Mouse (Mus musculus) heart, embryonic 10.5 days (tissue): ENCODE results near the gene Chd2. TPM values are rescaled to one million over a fixed set of nuclear protein-coding genes. Genes with fewer than 3 reads are reported as not detected.
"Not testable (repeated sequence)": the region's sequence is repeated elsewhere in the genome, so short reads cannot be mapped to it uniquely, and the experiment has no call there.

Experiments used
- DNase-seq: peaks from one replicate; pipeline ENCODE4 v3.0.0-alpha.2; 2017; ENCODE audit warnings: low spot score
- H3K27ac ChIP-seq: fragments of 300-500 bp; sonication (generic); 2 replicates; pipeline ENCODE4 v1.5.1; 2016; ENCODE audit warnings: mild to moderate bottlenecking
- H3K27me3 ChIP-seq: fragments of 300-500 bp; sonication (generic); 2 replicates; pipeline ENCODE4 v1.6.1; 2016; ENCODE audit warnings: mild to moderate bottlenecking; ENCODE audit not compliant: poor library complexity, insufficient read depth, severe bottlenecking
- H3K36me3 ChIP-seq: fragments of 300-500 bp; sonication (generic); 2 replicates; pipeline ENCODE4 v1.6.1; 2016; ENCODE audit warnings: mild to moderate bottlenecking, moderate library complexity
- H3K4me1 ChIP-seq: fragments of 300-500 bp; sonication (generic); 2 replicates; pipeline ENCODE4 v1.6.1; 2016; ENCODE audit warnings: mild to moderate bottlenecking
- H3K4me3 ChIP-seq: fragments of 300-500 bp; sonication (generic); 2 replicates; pipeline ENCODE4 v1.5.1; 2016; ENCODE audit warnings: mild to moderate bottlenecking, moderate library complexity
- H3K9me3 ChIP-seq: fragments of 300-500 bp; sonication (generic); 2 replicates; pipeline ENCODE4 v1.6.1; 2016; ENCODE audit warnings: mild to moderate bottlenecking, moderate library complexity
- WGBS: fragments of 180-500 bp; shearing (Covaris S2); methylation state at CpG from one replicate; pipeline ENCODE4 v1.1.7; 2016; 5-methylcytosine and 5-hydroxymethylcytosine counted together
- polyA plus RNA-seq: library from polyadenylated mRNA; unstranded; fragments of >200 nt; fragmentation: Nextera tagmentation; extraction: Ambion mirVana; gene quantifications from 2 replicates; pipeline ENCODE4 v1.2.1, GENCODE M21; 2016

Chd2 gene
- polyA plus RNA-seq, 1 experiment from 2014 or later = 43.6 TPM

DNA sequence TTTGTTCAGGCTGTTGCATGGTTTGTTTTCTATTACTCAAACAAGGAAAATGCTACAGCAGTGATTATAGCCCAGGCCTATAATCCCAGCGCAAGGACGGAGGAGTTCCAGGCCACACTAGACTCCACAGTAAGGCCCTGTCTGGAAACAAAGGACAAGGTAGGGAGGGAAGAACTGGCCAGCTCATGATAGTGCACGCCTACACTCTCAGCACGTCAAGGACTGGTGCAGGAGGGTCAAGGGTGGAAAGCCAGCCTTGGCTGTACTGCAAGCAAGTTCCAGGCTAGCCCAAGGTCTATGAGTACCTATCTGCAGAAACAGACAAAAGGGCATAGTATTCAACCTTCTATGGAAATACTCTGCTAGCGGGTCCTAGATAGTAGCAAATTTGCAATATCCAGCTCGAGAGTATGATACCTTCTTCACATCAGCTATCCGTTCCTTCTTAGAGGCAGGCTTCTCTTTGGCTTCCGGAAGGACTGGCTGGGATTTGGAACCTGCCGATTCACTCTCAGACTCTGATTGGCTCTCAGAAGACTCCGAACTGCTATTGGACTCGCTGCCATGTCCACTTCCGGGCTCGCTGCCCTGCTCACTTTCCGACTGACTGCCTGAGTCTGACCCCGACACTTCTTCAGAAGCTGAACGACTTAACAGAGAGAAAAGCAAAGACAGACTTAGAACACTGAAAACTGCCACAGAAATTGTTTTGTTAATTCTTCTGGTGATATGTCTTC is 22.4 kb downstream of the Chd2 start:
- Histone ChIP-seq H3K9me3 (no peaks in the 10 kb centered on the region), H3K4me1 (peaks cover 20% of the 10 kb centered on the region), H3K27ac (no peak overlapping the region), H3K4me3 (no peak overlapping the region), H3K27me3 (no peaks in the 10 kb centered on the region), H3K36me3 (peaks cover 78% of the 10 kb centered on the region)
- WGBS = 91% methylated on average over 16 of the region's 16 CpGs
- DNase-seq = no peak

DNA sequence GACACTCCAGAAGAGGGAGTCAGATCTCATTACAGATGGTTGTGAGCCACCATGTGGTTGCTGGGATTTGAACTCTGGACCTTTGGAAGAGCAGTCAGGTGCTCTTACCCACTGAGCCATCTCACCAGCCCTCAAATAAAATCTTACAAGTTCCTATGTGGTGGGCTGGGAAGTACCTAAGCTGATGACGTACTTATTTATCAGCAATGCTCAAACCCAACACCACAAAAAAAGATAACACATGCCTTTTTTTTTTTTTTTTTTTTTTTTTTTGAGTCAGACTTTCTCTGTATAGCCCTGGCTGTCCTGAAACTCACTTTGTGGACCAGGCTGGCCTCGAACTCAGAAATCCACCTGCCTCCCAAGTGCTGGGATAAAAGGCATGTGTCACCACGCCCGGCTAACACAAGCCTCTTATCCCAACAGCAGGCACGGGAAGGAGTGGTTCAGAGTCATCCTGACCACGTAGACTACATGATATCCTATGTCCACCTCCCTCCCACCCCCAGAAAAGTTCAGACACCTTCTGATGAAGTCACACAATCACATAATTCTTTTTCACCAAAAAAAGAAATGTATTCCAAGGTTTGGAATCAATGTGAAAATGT is 23.2 kb downstream of the Chd2 start:
- not testable (repeated sequence) for H3K27ac ChIP-seq

DNA sequence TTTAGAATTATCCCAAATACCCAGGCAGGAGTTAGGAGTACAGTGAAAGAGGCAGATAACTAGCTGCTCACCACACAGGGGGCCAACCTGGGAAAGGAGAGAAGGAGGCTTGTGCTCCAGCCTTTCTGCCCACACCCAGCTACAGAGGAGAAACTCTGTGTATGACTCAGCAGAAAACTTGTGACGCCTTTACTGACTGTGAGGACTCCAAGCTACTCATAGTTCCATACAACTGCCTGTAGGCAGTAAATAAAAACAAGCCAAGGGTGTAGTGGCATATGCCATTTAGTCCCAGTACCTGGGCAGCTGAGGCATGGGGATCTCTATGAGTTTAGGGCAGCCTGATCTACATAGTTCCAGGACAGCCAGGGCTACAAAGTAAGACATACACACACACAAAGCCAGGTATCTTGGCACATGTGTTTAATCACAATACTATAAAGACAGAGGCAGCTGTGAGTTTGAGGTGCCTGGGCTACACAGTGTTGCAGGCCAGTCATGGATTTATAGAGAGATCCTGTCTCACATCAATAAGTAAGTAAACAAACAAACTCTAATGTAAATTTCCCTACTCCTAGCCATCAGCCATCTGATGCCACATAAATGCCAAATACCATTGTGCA is 24.1 kb downstream of the Chd2 start:
- WGBS = 64% methylated on average over 1 of the region's 1 CpGs
- Histone ChIP-seq H3K9me3 (no peaks in the 10 kb centered on the region), H3K36me3 (peaks cover 90% of the 10 kb centered on the region), H3K27ac (peak overlapping the region; percentile 62; the same call in 1 of the 2 replicates), H3K4me3 (no peak overlapping the region), H3K27me3 (no peaks in the 10 kb centered on the region), H3K4me1 (peaks cover 20% of the 10 kb centered on the region)
- DNase-seq = peak; percentile 84

More for the DNA sequence above, 23.2 kb downstream of the Chd2 start:
- peaks cover 85% of the 10 kb centered on the region for H3K36me3 ChIP-seq
- H3K4me1 ChIP-seq = peaks cover 20% of the 10 kb centered on the region
- WGBS = 82% methylated on average over 6 of the region's 6 CpGs
- H3K4me3 ChIP-seq, DNase-seq, H3K9me3 ChIP-seq, H3K27me3 ChIP-seq: not testable (repeated sequence)

DNA sequence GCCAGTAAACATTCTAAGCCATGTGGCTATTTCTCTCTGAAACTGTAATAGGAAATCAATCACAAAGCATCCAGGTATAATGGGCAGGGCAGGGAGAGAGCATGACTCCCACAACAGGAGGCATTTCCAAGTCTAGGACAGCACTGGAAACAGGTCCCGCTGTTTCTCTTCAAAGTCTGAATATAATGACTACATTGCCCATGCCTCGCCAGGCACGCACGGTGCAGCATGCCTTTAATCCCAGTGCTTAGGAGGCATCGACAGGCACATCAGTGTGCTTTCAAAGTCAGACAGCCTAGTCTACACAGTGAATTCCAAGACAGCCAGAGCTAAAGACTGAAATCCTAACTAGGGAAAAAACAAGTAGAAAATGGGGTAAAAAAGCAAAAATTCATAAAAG is 24.8 kb downstream of the Chd2 start:
- no peaks in the 10 kb centered on the region for H3K9me3 ChIP-seq
- H3K4me1 ChIP-seq = peaks cover 19% of the 10 kb centered on the region
- 73% methylated on average over 5 of the region's 5 CpGs for WGBS
- peaks cover 93% of the 10 kb centered on the region for H3K36me3 ChIP-seq
- no peaks in the 10 kb centered on the region for H3K27me3 ChIP-seq
- H3K27ac ChIP-seq = peak overlapping the region; percentile 29; the same call in 1 of the 2 replicates
- no peak overlapping the region for H3K4me3 ChIP-seq
- DNase-seq = no peak

DNA sequence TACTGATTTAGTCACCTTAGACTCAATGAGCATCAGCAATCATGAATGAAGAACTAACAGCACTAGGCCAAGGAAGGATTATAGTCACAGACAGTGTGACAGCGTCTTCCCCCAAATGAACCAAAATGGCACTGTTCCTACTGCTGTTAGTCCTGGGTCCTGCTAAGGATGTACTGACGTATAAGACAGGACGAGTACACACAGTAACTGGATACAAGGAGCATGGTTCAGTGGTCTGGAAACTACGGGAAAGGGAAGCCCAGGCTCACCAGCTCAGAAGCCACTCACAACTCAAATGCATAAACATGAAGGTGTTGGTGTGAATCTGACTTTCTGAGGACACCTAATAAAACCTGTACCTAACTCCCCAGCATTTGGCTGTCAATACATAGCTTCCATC is 27.1 kb downstream of the Chd2 start:
- Histone ChIP-seq H3K4me3 (no peak overlapping the region), H3K27ac (no peak overlapping the region), H3K27me3 (no peaks in the 10 kb centered on the region), H3K36me3 (peaks cover 93% of the 10 kb centered on the region), H3K9me3 (no peaks in the 10 kb centered on the region), H3K4me1 (peaks cover 8% of the 10 kb centered on the region)
- DNase-seq = no peak
- 87% methylated on average over 4 of the region's 4 CpGs for WGBS

DNA sequence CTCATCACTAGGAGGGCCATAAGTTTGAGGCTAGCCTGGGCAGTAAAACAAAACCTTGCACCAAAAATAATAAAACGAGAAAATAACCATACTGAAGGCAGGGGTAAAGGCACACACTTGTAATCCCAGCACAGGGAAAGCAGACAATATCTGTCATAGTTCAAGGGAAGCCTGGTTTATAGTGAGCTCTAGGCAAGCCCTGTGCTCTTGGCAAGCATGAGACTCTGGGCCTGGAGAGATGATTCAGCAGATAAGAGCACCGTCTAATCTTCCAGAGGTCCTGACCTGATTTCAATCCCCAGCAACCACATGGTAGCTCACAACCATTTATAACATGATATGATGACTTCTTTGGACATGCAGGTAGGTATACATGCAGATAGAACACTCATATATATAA is 29.2 kb downstream of the Chd2 start:
- 72% methylated on average over 2 of the region's 2 CpGs for WGBS
- H3K4me3 ChIP-seq = no peak overlapping the region
- peaks cover 6% of the 10 kb centered on the region for H3K4me1 ChIP-seq
- no peak for DNase-seq
- H3K27ac ChIP-seq = no peak overlapping the region
- no peaks in the 10 kb centered on the region for H3K9me3 ChIP-seq
- no peaks in the 10 kb centered on the region for H3K27me3 ChIP-seq
- peaks cover 98% of the 10 kb centered on the region for H3K36me3 ChIP-seq

DNA sequence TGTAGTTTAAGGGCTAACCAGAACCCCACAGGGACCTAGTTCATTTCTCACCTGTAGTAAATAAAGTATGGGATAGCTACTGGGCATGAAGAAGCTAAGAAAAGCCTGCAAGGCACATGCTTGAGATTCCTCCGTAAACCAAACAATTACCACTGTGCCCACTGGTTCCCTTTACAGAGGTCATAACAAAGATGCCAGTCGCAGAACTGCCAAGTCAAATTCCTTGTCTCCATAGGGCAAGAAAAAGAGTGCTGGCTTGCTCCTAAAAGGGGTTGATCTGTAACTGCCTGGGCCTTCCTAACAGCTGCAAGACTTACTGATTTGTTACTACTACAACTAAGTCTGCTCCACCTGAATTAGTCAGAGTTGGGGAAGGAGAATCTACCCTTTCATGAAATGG is 32.9 kb downstream of the Chd2 start:
- WGBS = 89% methylated on average over 2 of the region's 2 CpGs
- H3K4me1 ChIP-seq = no peaks in the 10 kb centered on the region
- no peaks in the 10 kb centered on the region for H3K27me3 ChIP-seq
- no peak overlapping the region for H3K27ac ChIP-seq
- peaks cover 99% of the 10 kb centered on the region for H3K36me3 ChIP-seq
- H3K4me3 ChIP-seq = no peak overlapping the region
- no peaks in the 10 kb centered on the region for H3K9me3 ChIP-seq
- DNase-seq = no peak

DNA sequence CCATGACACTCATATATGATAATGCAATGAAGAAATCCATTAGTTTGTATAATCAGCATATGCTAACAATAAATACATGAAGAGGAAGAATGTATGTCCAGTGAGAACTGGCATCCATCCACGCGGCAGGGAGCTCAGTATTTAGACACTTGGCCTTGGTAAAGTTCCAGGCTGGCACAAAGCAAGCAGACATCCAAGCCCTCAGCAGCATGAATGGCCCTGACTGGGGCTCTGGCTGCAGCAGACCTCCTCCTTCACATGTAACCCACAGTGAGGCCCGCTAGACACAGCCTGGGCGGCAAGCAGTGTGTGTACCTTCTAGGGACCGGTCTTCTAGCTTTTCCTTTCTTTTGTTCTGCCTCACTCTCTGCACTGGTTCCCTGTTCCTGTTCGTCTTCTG is 34.1 kb downstream of the Chd2 start:
- WGBS = 92% methylated on average over 6 of the region's 6 CpGs
- Histone ChIP-seq H3K27ac (no peak overlapping the region), H3K27me3 (no peaks in the 10 kb centered on the region), H3K36me3 (peaks cover 98% of the 10 kb centered on the region), H3K4me1 (no peaks in the 10 kb centered on the region), H3K9me3 (no peaks in the 10 kb centered on the region), H3K4me3 (no peak overlapping the region)
- no peak for DNase-seq

DNA sequence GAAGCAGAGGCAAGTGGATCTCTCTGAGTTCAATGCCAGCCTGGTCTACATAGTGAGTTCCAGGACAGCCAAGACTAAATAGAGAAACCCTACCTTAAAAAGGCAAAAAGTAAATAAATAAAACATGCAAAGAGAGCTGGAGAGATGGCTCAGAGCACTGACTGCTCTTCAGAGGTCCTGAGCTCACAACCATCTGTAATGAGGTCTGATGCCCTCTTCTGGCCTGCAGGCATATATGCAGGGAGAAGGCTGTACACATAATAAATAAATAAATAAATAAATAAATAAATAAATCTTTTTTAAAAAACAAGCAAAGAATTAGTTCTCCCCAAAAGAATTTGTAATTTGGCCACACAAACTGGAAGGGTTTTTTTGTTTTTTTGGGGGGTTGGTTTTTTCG is 34.8 kb downstream of the Chd2 start:
- WGBS = 95% methylated on average over 1 of the region's 1 CpGs
- no peak for DNase-seq

DNA sequence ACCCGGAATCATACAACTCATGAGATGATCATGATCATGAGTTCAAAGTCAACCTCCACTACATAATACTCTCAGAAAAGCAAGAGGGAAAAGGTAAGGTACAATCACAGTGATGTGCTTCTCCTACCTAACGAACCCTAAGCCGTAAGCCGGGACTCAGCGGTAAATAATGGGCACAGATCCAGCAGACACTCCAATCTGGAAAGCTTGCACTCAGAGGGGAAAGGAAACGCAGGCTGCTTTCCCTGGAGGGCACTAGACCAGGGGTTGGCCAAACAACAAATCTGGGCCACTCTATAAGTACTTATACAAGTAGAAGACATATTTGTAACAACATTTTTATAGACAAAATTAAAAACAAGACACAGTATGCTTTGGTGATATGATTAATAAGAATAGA is 36.4 kb downstream of the Chd2 start:
- 95% methylated on average over 6 of the region's 6 CpGs for WGBS
- Histone ChIP-seq H3K4me3 (no peak overlapping the region), H3K4me1 (no peaks in the 10 kb centered on the region), H3K9me3 (no peaks in the 10 kb centered on the region), H3K27ac (no peak overlapping the region), H3K27me3 (no peaks in the 10 kb centered on the region), H3K36me3 (peaks cover 98% of the 10 kb centered on the region)
- no peak for DNase-seq

More for the DNA sequence above, 34.8 kb downstream of the Chd2 start:
- Histone ChIP-seq H3K9me3 (no peaks in the 10 kb centered on the region), H3K36me3 (peaks cover 98% of the 10 kb centered on the region), H3K27ac (no peak overlapping the region), H3K4me1 (no peaks in the 10 kb centered on the region), H3K27me3 (no peaks in the 10 kb centered on the region), H3K4me3 (no peak overlapping the region)

DNA sequence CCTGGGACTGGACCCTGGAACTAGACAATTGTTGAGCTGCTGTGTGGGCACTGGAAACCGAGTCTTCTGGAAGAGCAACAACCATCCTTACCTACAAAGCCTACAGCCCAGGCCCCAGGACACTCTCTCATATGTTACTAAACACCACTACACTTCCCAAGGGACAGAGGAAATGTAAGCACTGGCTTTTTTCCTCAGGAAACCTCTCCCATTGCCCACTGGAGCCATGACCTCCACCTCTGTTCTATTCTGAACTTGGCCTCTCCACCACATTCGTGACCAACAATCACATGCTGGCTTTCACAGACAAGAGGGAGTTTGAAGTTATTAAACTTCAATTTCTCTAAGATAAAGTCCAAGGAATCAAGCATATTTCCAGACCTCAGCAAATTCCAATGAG is 43.4 kb downstream of the Chd2 start:
- Histone ChIP-seq H3K4me3 (no peak overlapping the region), H3K27ac (no peak overlapping the region), H3K27me3 (no peaks in the 10 kb centered on the region), H3K9me3 (no peaks in the 10 kb centered on the region), H3K4me1 (no peaks in the 10 kb centered on the region), H3K36me3 (peaks cover 94% of the 10 kb centered on the region)
- WGBS = 90% methylated on average over 2 of the region's 2 CpGs
- no peak for DNase-seq

DNA sequence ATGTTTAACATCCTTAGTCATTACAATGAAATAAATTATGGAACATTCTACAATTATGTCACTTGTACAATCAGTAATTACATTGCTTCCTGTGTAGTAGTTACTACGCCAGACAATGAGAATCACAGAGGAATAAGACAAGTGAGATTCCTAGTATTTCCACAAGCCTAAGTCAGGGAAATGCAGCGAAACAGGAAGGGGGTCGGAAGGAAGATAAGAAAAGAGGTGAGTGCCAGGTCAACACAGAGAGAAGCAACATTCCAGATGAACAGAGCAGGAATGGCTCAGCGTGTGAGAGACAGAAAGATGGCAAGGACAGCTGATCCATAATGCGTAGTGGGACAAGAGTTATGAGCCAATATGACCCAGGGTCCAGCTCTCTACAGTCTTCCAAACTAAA is 52.4 kb downstream of the Chd2 start:
- no peaks in the 10 kb centered on the region for H3K27me3 ChIP-seq
- 44% methylated on average over 5 of the region's 5 CpGs for WGBS
- H3K36me3 ChIP-seq = peaks cover 94% of the 10 kb centered on the region
- H3K27ac ChIP-seq = no peak overlapping the region
- H3K4me1 ChIP-seq = no peaks in the 10 kb centered on the region
- H3K4me3 ChIP-seq = no peak overlapping the region
- no peaks in the 10 kb centered on the region for H3K9me3 ChIP-seq
- no peak for DNase-seq

DNA sequence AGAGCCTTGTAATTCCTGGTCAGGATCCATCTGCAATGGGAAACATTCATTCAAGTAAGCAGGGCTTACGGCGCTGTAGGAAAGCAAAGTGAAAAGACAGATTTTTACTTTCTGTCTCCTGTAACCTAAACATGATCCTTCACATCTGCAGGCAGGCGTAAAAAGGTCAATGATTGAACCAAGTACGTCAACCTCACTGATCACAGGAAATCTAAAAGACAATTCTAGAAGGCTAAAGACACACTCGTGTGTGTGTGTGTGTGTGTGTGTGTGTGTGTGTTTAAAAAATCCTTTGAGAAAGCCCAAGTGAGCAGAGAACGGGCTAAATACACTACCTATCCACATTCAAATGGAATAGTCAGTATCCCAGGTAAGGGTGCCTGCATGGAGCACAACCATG is 60.5 kb downstream of the Chd2 start:
- Histone ChIP-seq H3K27ac (no peak overlapping the region), H3K4me1 (peaks cover 15% of the 10 kb centered on the region; the same call in 1 of the 2 replicates), H3K36me3 (peaks cover 92% of the 10 kb centered on the region), H3K27me3 (no peaks in the 10 kb centered on the region), H3K4me3 (no peak overlapping the region), H3K9me3 (no peaks in the 10 kb centered on the region)
- 93% methylated on average over 6 of the region's 6 CpGs for WGBS
- no peak for DNase-seq
